Mouse (Mus musculus): Measurements from ENCODE around the gene Dgki. TPM values are rescaled to one million over a fixed set of nuclear protein-coding genes. Genes with fewer than 3 reads are reported as not detected.
A peak's percentile ranks its signal among the peaks of the same experiment; 100 is the strongest.

Gene Dgki
- total RNA-seq, 2 experiments from 2014 or later, result 84.9 to 85.1 TPM

DNA sequence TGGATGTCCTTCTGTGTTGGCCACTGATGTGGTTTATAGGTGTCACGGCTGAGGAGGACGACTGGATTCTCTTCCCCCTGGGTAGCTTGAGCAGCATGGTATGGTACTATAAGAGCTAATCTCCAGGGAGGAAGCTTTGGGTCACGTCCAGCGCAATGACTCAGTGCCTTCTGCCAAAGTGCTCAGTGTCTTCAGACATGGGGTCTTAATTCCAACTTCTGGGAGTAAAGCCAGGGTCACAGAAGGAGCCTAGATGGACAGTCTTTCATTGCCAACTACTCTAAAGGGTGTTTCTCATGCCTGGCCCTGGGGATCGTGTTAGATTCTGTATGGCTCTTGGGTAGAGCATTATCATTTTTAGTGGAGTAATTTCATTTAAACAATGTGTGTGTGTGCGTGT lies 231.2 kb downstream of the Dgki start:
- DNase-seq (ENCODE audit: low spot score in 2 of 2), result no peak

DNA sequence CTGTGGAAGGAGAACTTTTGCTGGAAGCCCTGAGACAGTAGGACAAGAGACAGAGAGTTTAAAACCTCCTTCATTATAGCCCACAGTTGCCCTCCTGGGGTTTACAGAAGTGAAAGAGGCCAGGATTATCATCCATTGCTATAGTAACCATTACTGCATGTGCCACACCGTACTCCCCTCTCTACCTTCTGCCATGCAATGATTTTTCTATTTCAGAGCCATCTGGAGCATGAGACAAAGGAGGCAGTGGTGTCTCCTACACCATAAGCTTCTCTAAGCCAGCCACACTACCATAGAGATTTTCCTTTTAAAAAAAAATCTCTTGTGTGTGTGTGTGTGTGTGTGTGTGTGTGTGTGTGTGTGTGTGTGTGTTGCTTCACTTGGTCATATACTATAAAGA lies 232.6 kb downstream of the Dgki start:
- DNase-seq (ENCODE audit: low spot score in 2 of 2), result no peak

DNA sequence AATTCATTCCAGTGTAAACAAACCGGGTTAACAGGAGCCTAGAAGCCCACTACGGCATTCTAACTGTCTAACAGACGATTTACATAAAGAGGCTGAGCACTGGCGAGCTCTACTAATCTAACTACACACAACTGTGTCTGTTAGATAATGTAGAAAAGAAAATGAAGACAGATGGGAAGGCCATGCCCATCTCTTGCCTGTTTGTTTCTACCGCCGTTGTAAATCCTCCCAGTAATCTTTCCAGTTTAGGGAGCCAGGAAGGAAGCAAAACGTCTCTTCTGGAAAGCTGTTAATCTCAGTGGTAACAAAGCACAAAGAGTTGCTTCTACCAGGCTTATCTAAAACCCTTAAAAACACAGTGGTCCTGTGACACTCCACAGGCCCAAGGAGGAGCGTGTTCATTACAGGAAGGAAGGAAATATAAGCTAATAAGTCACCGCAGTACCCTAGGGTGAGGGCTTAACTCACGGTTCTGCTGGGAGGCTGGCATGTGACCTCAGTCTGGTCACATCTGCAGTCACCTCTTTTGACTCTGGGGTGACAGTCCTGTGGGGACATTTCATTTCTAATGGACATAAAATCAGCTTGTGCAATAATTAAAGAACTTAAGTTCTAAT lies 235.7 kb downstream of the Dgki start:
- no peak for DNase-seq (ENCODE audit: low spot score in 2 of 2)

DNA sequence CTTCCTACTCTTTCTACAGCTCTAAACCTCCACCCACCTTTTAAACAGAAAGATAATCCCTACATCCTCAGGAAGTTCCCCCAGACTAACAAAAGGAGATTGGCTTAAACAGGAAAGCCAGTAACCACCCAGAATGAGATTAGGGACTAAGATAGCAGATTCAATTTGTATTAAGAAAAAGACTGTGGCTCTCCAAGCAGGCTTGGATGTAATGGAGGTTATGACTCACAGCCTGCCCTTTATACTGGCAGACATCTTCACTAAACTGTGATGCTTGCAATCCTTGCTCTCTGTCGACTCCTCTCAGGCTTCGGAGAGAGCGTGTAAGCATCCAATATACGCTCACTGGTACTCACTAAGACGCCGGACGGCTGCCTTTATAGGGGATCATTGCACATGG lies 236.7 kb downstream of the Dgki start:
- no peak for DNase-seq (ENCODE audit: low spot score in 2 of 2)

DNA sequence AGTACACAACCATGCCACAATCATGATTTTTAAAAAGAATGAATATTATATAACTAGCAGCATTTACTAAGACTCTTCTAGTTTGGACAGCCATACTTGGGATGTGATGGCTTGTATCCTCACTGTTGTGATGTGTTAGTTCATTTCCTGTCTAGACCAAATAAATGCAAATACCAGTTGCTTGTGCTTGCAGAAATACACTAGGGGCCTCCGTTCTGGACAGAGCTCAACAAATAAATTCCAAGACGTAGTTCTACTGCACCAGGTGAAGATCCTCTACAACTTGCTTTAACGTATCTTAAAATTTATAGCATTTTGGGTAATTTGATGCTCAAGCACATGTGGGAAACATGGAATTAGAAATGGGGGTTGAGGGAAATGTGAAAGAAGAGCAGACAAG lies 239.9 kb downstream of the Dgki start:
- no peak for DNase-seq (ENCODE audit: low spot score in 2 of 2)

DNA sequence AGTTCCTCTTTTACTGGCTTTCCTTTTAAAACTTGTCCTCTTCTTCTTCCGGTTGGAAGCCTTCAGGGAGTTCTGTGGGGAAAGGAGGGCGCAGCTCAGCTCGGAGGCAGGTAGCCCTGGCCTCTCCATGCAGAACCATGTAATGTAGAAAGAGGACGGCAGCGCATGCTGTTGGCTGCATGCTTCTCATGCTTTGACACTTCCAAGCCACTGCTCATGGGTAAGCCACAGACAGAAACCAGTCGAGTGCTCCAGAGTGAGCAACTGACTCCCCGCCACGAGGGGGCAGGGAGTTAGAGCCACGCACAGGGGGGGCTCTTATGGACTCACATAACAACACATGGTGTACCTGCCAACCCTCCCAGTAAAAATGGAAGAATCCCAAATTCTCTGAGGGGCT lies 242.0 kb downstream of the Dgki start:
- no peak for DNase-seq (ENCODE audit: low spot score in 2 of 2)

DNA sequence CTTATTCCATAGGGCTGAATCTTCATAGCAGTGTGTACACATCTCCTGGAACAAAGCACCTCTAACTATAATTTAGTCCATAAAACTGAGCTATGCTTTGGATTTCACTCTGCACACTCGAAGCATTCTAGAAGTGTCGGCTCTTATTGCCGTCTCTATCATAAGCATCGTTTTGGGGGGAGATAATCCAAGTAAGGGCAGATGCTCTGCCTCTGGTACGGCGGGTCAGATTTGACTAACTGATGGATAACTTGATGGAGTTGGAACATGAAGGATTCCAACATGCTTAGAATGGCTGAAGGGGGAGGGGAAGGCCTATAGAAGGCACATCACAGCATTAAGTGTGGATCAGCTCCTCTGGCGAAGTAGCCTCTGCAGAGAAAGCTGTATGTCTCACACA lies 242.4 kb downstream of the Dgki start:
- no peak for DNase-seq (ENCODE audit: low spot score in 2 of 2)

DNA sequence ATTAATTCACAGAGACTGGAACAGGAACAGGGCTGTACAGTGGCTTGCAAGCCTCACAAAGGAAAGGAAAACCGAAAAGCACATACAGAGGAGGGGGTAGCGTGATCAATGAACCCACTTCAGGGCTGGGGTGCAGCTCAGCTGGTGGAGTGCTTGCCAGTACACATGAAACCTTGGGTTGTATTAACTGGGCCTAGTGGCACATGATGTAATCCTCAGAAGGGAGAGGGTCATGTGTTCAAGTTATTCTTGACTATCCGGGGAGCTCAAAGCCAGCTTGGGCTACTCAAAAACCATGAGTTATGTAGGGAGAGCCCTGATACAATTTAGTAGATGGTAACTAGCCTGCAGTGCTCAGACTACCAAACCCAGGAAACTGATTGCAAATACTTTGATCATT lies 244.3 kb downstream of the Dgki start:
- DNase-seq (ENCODE audit: low spot score in 2 of 2), result no peak

DNA sequence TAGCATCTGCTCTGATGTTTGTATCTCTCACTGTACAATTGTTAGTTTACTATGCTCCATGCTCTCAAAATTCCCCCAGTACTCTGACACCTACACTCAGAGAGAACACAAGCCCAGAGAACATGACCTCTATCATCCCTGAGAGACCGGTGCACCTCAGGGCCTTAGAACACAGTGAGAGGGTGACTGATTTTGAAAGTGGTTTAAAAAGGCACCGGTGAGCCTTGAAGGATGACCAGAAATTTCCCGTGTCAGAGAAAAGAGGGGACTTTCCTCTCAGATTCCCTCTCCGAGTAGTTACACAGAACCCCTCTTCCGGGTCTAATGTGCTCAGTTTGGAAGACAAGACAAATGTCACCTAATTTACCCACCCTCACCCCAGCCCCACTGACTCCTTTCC lies 244.9 kb downstream of the Dgki start:
- no peak for DNase-seq (ENCODE audit: low spot score in 2 of 2)

DNA sequence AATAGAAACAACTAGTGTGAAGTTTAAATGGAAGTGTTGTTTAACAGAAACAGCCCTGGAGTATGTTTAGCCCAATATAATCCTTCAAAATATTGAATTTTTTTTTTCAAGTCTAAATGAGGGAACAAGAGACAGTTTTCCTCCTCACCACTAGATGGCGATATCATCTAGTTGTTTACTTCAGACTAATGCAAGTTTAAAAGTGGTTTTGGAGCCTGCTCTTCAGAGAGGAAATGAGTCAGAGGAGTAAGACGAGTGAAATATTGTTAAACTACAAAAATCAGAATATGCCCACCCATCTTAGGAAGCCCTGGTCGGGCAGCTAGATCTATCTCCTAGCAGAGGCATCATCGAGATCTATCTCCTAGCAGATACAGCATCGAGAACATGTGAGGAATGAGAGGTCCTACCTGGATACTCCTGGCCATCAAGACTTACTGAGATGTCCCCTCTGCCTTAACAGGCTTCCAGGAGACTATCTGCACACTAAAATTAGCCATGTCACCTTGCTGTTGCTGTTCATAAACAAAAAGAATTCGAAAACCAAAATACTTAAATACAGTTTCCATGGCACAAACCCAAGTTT lies 245.5 kb downstream of the Dgki start:
- no peak for DNase-seq (ENCODE audit: low spot score in 2 of 2)

DNA sequence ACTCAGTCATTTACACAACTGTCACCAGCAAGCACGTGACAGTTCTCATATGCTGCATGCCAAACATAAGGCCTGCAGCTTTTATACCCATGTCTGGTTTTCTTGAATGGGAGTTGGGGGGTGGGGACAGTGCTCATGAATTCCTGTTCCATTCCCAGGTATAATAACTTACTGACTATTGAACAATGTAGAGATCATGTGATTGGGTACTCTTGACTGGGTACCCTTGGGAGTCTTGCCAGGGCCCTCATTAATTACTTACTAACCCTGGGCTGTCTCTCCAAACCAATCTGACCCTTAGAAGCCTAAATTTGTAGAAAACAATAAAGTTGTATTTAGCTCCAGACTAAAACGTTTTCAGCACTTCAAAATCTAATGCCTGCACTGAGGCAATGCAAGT lies 246.6 kb downstream of the Dgki start:
- no peak for DNase-seq (ENCODE audit: low spot score in 2 of 2)

DNA sequence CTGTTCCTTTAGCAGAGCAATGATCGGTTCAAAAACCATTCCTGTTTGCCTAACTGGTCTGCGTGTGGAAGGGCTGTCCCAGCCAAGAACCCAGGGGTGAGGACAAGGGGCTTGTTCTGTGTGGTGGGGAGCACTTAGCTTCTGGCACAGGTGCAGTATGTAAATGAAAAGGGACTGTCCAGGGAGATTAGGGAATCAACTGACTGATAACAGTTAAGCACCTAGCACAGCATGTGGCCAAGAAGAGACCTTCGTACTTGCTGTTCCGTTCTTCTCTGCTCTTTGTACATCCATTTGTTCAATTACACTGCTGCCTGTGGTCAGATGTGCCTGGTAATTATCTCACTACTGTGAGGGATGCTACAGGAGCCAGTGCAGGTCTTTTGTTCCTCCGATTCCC lies 248.3 kb downstream of the Dgki start:
- DNase-seq (ENCODE audit: low spot score in 2 of 2), result no peak

DNA sequence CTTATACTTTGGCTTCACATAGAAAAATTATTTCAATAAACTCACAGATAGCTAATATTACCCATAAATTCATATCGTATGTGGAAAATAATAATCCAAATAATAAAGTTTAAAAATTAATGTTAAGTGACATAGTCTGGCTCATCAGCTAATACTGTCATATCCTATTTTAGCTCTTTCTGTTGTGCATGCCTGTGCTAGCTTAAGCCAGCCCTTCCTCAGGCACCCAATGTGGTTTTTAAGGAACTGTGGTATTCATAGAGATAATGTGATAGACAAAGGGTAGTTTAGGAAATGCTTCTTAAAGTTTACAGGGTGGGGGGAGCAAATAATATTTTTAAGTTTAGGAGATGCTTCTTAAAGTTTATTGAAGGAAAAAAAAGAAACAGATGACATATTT lies 248.8 kb downstream of the Dgki start:
- no peak for DNase-seq (ENCODE audit: low spot score in 2 of 2)

DNA sequence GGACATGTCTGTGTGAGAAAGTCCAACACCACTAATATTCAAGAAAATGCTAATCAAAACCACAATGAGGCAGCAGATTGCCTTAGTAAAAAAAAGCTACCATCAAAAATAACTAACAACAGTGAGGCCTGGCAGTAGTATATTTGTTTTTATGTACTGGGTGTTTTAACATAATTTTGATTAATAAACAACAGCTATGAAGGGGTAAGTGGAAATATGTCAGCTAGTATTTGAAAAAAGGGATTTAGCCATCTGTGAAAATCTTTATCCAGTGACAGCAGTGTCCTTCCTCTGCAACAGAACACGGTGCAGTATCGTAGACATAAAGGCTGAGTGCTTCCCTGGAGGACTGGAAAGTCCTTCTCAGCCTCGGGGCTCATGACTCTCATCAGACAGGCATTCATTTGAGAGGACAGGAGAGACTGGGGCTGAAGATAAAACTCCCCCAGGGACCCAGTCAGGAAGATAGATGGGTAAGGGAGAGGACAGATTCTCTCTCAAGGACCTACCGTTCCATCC lies 252.3 kb downstream of the Dgki start:
- no peak for DNase-seq (ENCODE audit: low spot score in 2 of 2)

DNA sequence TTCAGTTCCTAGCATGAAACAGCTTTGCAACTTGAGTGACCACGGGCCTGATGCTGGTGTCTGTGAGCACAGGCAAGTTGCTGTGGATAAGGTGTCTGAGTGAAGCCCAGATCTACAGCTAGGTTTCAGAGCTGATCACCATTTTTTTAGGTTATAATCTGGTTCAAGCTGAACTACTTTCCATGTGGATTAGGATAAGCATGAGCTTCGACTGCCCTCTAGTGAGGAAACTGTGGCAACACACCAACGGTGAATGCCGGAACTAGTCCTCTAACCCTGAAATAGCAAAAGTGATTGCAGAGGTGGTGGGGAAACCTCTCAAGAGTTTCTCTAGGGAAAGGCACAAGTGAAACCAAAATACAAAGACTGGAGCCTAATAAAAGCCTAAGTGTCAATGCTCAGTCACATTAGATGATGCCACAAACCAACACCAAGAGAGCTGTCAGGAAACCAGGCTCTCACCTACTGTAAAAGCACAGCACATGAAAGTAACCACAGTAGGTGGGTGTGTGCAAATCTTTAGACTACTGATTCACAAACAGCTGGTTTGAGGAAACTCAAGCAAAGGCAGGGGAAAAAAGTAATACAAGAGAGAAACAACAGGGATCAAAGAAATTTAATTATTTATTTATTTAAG lies 253.7 kb downstream of the Dgki start:
- peak; percentile 63 to 69 for DNase-seq (ENCODE audit: low spot score in 2 of 2)

DNA sequence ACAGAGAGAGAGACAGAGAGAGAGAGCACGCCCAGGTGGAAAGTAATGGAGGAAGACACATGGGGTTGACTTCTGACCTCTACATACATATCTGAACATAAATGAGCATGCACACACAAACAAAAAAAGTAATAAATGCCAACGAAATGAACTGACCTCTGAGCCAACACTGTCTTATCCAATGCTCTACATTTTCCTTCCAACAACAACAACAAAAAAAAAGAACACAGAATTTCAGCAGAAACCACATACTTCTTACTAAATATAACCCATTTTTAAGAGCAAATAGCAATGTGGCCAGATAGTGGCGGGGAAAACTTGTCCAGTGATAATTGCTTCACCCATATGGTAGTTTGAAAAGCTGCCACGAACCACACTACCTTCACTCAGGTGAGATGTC lies 255.2 kb downstream of the Dgki start:
- no peak for DNase-seq (ENCODE audit: low spot score in 2 of 2)

DNA sequence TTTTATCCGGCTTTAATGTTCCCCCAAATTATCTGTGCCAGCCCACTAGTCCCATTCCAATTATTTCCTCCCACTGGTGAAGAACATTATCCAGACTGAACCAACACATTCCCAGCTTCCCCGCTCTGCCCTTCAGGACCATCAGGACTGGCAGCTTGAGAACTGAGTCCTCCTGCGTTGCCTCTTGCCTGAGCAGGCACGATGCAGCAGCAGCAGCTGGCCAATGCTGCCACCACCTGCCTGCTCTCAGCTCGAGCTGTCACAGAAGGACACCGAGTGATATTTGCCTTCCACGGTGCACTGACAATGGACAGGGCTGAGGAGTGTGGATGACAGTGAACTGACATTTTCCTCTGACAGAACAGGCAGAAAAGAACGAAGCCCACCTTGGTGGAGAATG lies 261.5 kb downstream of the Dgki start:
- peak in 1 of 2 experiments; percentile 34 for DNase-seq (ENCODE audit: low spot score in 2 of 2)

DNA sequence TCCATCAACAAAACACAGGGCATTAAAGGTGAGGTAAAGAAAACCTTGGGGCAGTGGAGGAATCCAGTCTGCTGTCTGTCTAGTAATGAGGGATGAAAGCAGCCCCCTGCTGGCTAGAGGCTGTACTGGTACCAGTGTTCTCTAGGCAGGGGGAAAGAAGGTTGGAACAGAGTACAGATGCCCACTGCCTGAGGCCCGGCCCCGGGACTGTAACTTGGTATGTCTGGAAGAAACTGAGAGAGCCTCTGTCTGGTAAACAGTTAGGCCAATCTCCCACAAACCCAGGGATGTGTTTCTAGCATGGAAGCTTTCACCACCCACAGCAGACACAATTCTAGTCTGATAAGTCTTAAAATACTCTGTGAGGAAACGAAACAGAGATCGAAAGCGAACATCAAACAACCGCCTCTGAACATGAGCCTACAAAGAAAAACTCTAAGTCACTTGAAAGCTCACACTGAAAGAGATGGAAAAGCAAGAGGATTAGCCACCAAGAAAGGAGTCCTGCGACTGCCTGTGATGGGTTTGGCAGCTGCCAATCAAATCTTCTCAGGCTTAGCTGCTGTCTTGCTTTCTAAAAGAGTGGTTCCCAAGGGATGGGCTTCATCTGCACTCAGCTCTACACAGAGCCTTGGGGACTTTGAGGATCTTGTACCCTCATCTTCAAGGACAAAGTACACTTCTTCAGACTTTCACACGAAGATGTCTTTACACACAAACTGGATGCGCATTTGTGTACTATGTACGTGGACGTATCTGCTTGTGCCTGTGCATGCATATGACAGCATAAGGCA lies 262.7 kb downstream of the Dgki start:
- peak; percentile 34 to 53 for DNase-seq (ENCODE audit: low spot score in 2 of 2)

DNA sequence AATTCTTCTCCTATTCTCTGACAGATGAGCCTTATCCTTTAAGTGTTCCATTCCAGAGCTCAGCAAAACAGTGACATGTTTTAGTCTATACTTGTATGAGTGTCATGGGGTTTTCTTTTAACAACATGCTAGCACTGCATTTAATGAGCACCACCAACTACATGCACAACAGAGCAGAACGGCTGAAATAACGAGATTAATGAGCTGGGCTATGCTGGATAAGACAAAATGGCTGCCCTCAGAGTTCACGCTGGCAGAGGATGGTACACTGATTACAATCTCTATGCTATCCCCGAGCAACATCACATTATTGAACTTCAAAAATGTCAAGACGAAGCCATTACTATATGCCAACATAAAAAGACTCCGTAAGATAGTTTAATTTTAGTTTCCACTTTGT lies 264.3 kb downstream of the Dgki start:
- no peak for DNase-seq (ENCODE audit: low spot score in 2 of 2)

DNA sequence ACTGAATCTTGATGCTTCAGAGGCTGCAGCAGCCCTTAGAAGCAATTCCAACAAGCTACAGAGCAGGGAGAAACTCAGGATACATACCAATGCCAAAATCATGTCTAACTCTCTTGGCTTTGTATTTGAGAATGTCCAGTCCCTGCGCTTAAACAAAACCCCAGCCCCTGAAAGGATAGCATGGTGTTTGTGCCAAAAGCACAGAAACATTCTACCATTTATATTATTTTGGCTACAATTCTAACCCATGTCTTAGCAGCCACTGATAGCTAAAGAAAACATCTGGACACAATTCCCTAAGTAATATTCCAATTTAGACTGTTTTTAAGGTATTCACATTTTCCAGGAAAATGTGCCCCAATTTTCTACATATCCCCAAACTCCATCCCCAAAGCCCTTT lies 269.0 kb downstream of the Dgki start:
- no peak for DNase-seq (ENCODE audit: low spot score in 2 of 2)

DNA sequence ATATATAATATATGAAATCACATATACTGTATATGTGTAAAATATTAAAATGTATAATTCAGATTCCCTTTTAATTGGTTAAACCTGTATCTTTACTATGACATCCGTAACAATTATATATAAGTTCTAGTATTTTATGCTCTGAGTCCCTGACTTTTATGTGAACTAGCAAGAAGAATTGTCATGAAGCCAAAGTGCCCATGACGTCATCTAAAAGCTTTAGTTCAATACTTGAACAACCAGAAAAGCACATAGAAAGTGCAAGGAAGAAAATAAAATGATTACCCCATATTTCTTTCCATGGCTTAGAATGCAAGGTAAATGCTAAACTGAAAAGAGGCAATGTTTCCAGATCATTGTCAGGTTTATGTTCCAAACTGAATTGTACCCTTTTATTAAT lies 269.6 kb downstream of the Dgki start:
- DNase-seq (ENCODE audit: low spot score in 2 of 2), result no peak

DNA sequence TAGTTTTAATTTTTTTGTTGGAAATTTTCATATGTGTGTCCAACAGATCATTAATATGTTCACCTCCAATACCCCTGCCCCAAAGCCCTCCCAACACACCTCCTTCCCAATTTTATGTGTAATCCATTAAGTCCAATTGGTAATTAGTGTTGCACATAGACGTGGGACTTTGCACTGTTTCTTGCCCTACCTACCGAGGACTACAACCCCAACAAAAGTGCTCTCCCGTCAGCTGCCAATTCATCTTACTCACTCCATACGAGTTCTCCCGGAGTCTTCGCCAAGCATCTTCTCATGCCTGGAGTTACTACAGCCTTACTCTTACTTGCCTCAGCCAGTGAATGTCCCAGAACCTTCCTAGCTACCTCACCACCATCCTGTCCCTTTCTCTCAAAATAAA lies 271.1 kb downstream of the Dgki start:
- DNase-seq (ENCODE audit: low spot score in 2 of 2), result no peak

All from left cerebral cortex, adult 18-20 months (tissue).